Mouse (Mus musculus): Measurements from ENCODE around the gene Pomc. TPM values are rescaled to one million over a fixed set of nuclear protein-coding genes. Genes with fewer than 3 reads are reported as not detected.
A peak's percentile ranks its signal among the peaks of the same experiment; 100 is the strongest.
"Not testable (repeated sequence)": the region's sequence is repeated elsewhere in the genome, so short reads cannot be mapped to it uniquely, and the experiment has no call there.

Pomc gene
- 0.31 and 0.55 TPM in 2 replicates for polyA plus RNA-seq (2012; rRNA removed)

- 26% methylated on average over 22 of the region's 22 CpGs for WGBS
Observed at GRCm38 (mm10) chr12:3954651-3955050, at the start of gene Pomc. Gene Pomc (plus strand): TSS chr12:3954951.

GRCm38 (mm10) chr12:3905436-3905835 is 49.3 kb upstream of the Pomc start:
- WGBS = 92% methylated on average over 9 of the region's 9 CpGs
- DNase-seq (ENCODE audit: low read depth, low spot score) = no peak

More at GRCm38 (mm10) chr12:3954651-3955050, at the start of gene Pomc:
- no peak for DNase-seq (ENCODE audit: low read depth, low spot score)

- DNase-seq (ENCODE audit: low read depth, low spot score) = no peak
Observed at GRCm38 (mm10) chr12:3906308-3906707, 48.4 kb upstream of the Pomc start.

GRCm38 (mm10) chr12:3907008-3907407 is 47.7 kb upstream of the Pomc start:
- WGBS = 93% methylated on average over 4 of the region's 4 CpGs
- no peak for DNase-seq (ENCODE audit: low read depth, low spot score)

- WGBS = 86% methylated on average over 13 of the region's 13 CpGs
- DNase-seq (ENCODE audit: low read depth, low spot score) = no peak
Observed at GRCm38 (mm10) chr12:3907418-3907817, 47.3 kb upstream of the Pomc start.

GRCm38 (mm10) chr12:3910466-3911093 is 44.2 kb upstream of the Pomc start:
- 82% methylated on average over 10 of the region's 10 CpGs for WGBS
- no peak for DNase-seq (ENCODE audit: low read depth, low spot score)

GRCm38 (mm10) chr12:3911831-3912348 is 42.9 kb upstream of the Pomc start:
- 87% methylated on average over 7 of the region's 7 CpGs for WGBS
- no peak for DNase-seq (ENCODE audit: low read depth, low spot score)

- DNase-seq (ENCODE audit: low read depth, low spot score) = no peak
- 79% methylated on average over 3 of the region's 3 CpGs for WGBS
Observed at GRCm38 (mm10) chr12:3915852-3916251, 38.9 kb upstream of the Pomc start.

- 40% methylated on average over 14 of the region's 14 CpGs for WGBS
- no peak for DNase-seq (ENCODE audit: low read depth, low spot score)
Observed at GRCm38 (mm10) chr12:3917668-3918341, 36.9 kb upstream of the Pomc start.

GRCm38 (mm10) chr12:3918577-3918976 is 36.2 kb upstream of the Pomc start:
- no peak for DNase-seq (ENCODE audit: low read depth, low spot score)
- WGBS = 60% methylated on average over 3 of the region's 3 CpGs

GRCm38 (mm10) chr12:3919423-3919822 is 35.3 kb upstream of the Pomc start:
- WGBS = 42% methylated on average over 3 of the region's 3 CpGs
- DNase-seq (ENCODE audit: low read depth, low spot score) = no peak

- DNase-seq (ENCODE audit: low read depth, low spot score) = peak; percentile 22
- 5% methylated on average over 1 of the region's 1 CpGs for WGBS
Observed at GRCm38 (mm10) chr12:3926127-3926526, 28.6 kb upstream of the Pomc start.

GRCm38 (mm10) chr12:3928841-3929240 is 25.9 kb upstream of the Pomc start:
- WGBS = 75% methylated on average over 3 of the region's 3 CpGs
- DNase-seq (ENCODE audit: low read depth, low spot score) = no peak

GRCm38 (mm10) chr12:3930090-3930865 is 24.5 kb upstream of the Pomc start:
- WGBS = 89% methylated on average over 41 of the region's 47 CpGs
- not testable (repeated sequence) for DNase-seq (ENCODE audit: low read depth, low spot score)

- DNase-seq (ENCODE audit: low read depth, low spot score) = no peak
- 49% methylated on average over 11 of the region's 11 CpGs for WGBS
Observed at GRCm38 (mm10) chr12:3942026-3942425, 12.7 kb upstream of the Pomc start.

GRCm38 (mm10) chr12:3944454-3945073 is 10.2 kb upstream of the Pomc start:
- WGBS = 57% methylated on average over 4 of the region's 4 CpGs
- DNase-seq (ENCODE audit: low read depth, low spot score) = no peak

GRCm38 (mm10) chr12:3947503-3947902 is 7.2 kb upstream of the Pomc start:
- WGBS = 69% methylated on average over 6 of the region's 6 CpGs
- no peak for DNase-seq (ENCODE audit: low read depth, low spot score)

- no peak for DNase-seq (ENCODE audit: low read depth, low spot score)
- 34% methylated on average over 10 of the region's 10 CpGs for WGBS
Observed at GRCm38 (mm10) chr12:3955371-3955770, 620 bp downstream of the Pomc start.

- DNase-seq (ENCODE audit: low read depth, low spot score) = no peak
- 12% methylated on average over 3 of the region's 3 CpGs for WGBS
Observed at GRCm38 (mm10) chr12:3956351-3956750, 1.6 kb downstream of the Pomc start.

All from large intestine, adult 2 months (tissue).